Mouse (Mus musculus): Measurements from ENCODE around the gene Fam49a. TPM values are rescaled to one million over a fixed set of nuclear protein-coding genes. Genes with fewer than 3 reads are reported as not detected.

The Fam49a gene
- polyA plus RNA-seq, 1 experiment from 2014 or later: 48.8 TPM

DNA sequence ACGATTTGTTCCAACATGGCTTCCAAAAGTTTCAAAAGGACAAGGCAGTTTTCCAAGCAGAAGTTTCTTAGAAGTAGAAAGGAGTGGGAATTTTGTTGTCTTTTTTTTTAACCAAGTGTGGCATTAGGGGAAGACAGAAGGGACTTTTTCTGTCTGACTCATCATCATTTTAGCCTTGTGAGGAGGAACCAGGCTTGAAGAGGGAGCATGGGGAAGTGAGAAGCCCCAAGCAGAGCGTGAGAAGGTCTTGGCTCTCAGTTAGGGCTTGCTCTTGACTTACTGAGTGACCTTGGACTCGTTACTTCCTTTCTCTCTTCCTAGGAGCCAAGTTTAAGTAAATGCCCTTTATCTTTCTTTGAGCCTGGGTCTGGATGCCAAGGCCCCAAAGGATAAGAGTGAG lies 8.6 kb downstream of the Fam49a start:
- no peaks in the 10 kb centered on the region for H3K9me3 ChIP-seq (replicated peaks)
- WGBS: 68% methylated on average over 3 of the region's 3 CpGs
- no peak for ATAC-seq (ENCODE audit: insufficient number of reproducible peaks, low FRiP score)
- H3K36me3 ChIP-seq: peaks cover 3% of the 10 kb centered on the region; the same call in 1 of the 2 replicates
- no peak overlapping the region for H3K27ac ChIP-seq (ENCODE audit: poor library complexity, severe bottlenecking)
- peaks cover 80% of the 10 kb centered on the region for H3K4me1 ChIP-seq (replicated peaks)
- no peaks in the 10 kb centered on the region for H3K27me3 ChIP-seq (replicated peaks)
- no peak overlapping the region for H3K9ac ChIP-seq
- H3K4me2 ChIP-seq: no peak overlapping the region
- H3K4me3 ChIP-seq: no peak overlapping the region

DNA sequence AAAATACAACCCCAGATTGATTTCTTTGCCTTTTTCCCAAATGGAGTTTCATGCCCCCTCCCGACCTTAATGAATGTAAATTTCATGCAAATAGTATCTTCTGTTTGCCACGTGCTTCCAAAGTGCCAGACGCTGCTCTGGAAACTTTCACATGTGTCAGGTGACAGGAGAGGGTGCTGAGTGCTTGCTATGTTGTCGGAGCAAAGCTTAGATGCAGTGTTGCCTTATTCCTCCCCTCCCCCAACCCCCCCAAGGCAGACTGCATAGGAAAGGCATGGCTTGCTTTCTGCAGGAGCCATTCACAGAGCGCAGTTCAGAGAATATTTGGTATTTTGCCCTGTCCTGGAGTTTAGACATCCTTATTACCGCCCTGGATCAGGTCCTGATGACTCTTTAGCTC lies 12.2 kb downstream of the Fam49a start:
- Histone ChIP-seq H3K27me3 (replicated peaks) (no peaks in the 10 kb centered on the region), H3K4me2 (peak overlapping the region; percentile 47), H3K27ac (ENCODE audit: poor library complexity, severe bottlenecking) (peak overlapping the region; percentile 58; the same call in 1 of the 2 replicates), H3K4me3 (no peak overlapping the region), H3K36me3 (0 out of 2 replicates have a peak, but pooled peaks cover 4% of the 10 kb centered on the region), H3K4me1 (replicated peaks) (peaks cover 79% of the 10 kb centered on the region), H3K9me3 (replicated peaks) (no peaks in the 10 kb centered on the region), H3K9ac (no peak overlapping the region)
- ATAC-seq (ENCODE audit: insufficient number of reproducible peaks, low FRiP score): peak; percentile 66
- WGBS: 6% methylated on average over 6 of the region's 6 CpGs

DNA sequence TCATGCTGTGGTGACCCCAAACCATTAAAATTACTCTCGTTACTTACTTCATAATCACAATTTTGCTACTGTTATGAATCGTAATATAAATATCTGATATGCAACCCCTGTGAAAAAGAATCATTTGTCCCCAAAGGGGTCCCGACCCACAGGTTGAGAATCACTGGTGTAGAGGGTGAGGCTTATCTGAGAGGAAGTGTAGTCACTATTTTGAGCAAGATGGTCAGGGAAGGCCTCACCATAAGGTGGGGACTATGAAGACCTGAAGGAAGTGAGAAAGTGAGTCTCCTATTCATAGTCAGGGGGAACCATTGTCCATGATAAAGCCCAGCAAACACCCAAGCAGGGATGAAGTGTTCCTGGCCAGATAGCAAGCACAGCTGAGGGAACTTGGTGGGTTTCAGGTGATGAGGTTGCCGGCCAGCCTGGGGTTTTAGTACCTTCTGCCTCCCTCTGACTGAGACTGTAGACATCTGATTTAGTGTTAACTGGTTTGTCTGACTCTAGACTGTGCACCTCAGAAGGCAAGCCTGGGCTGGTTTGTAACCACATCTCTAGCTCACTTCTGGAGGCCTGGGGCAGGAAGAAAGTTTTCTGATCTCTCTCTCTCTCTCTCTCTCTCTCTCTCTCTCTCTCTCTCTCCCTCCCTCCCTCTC lies 13.3 kb downstream of the Fam49a start:
- H3K36me3 ChIP-seq: 0 out of 2 replicates have a peak, but pooled peaks cover 4% of the 10 kb centered on the region
- no peak overlapping the region for H3K27ac ChIP-seq (ENCODE audit: poor library complexity, severe bottlenecking)
- H3K4me1 ChIP-seq (replicated peaks): peaks cover 74% of the 10 kb centered on the region
- 62% methylated on average over 4 of the region's 4 CpGs for WGBS
- H3K27me3 ChIP-seq (replicated peaks): no peaks in the 10 kb centered on the region
- ATAC-seq (ENCODE audit: insufficient number of reproducible peaks, low FRiP score): no peak
- H3K9me3 ChIP-seq (replicated peaks): no peaks in the 10 kb centered on the region
- no peak overlapping the region for H3K4me2 ChIP-seq
- no peak overlapping the region for H3K9ac ChIP-seq
- H3K4me3 ChIP-seq: no peak overlapping the region

DNA sequence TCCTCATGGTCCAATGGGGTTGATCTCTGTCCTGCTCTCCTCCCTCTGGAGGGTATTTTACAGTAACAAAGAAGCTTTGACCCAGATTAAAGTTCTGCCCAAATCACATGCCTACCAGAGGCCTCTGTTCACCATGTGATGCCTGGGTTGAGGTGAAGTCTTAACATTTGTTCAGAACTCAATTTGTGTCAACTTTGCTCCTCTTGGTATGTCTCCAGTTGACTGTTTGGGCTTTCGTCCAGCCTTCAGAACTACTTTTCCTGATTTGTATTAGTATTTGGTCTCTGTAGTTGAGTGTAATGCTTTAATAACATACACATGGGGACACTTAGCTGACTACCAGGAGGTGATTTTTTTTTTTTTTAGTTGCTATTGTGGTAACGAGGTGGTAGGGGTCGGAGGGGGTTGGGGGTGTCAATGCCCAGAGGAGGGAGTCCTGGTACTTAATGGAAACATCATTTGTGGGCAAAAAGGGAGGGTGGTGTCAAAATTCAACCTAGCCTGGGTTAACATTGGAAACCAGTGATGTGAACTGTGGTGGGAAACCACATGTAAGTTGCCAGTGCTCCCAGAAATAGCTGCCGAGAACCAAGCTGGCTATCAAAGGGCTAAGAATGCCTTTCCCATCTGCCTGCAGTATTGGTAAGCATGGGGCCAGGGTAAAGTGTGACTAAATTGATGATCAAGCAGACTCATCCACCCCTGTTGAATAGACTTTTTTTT lies 16.0 kb downstream of the Fam49a start:
- H3K27ac ChIP-seq (ENCODE audit: poor library complexity, severe bottlenecking): no peak overlapping the region; the same call in 1 of the 2 replicates
- no peaks in the 10 kb centered on the region for H3K9me3 ChIP-seq (replicated peaks)
- H3K4me2 ChIP-seq: no peak overlapping the region
- H3K9ac ChIP-seq: no peak overlapping the region
- no peaks in the 10 kb centered on the region for H3K27me3 ChIP-seq (replicated peaks)
- H3K36me3 ChIP-seq: 0 out of 2 replicates have a peak, but pooled peaks cover 6% of the 10 kb centered on the region
- 66% methylated on average over 4 of the region's 4 CpGs for WGBS
- H3K4me3 ChIP-seq: no peak overlapping the region
- no peak for ATAC-seq (ENCODE audit: insufficient number of reproducible peaks, low FRiP score)
- H3K4me1 ChIP-seq (replicated peaks): peaks cover 63% of the 10 kb centered on the region

DNA sequence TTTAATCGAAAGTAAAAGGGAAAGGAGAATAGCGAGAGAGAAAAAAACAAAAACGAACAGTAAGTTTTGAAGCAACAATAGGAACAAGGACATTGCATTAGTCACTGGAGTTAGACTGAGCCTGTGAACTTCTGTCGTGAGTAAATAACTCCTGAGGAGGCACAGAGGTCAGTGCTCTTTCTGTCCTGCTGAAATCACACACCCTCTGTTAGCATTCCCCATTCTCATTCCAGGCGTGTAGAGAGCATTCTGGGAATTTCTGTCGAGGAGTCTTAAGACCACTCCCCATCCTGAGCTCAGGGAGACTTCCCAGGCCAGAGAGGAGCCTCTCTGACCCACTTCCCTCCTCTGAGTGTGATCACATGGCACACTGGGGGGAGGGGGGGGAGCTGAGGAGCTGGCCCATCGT lies 16.5 kb downstream of the Fam49a start:
- no peaks in the 10 kb centered on the region for H3K9me3 ChIP-seq (replicated peaks)
- no peak for ATAC-seq (ENCODE audit: insufficient number of reproducible peaks, low FRiP score)
- no peaks in the 10 kb centered on the region for H3K27me3 ChIP-seq (replicated peaks)
- H3K4me1 ChIP-seq (replicated peaks): peaks cover 62% of the 10 kb centered on the region
- H3K4me2 ChIP-seq: no peak overlapping the region
- 0 out of 2 replicates have a peak, but pooled peaks cover 6% of the 10 kb centered on the region for H3K36me3 ChIP-seq
- H3K9ac ChIP-seq: no peak overlapping the region
- H3K27ac ChIP-seq (ENCODE audit: poor library complexity, severe bottlenecking): peak overlapping the region; percentile 2; the same call in 1 of the 2 replicates
- H3K4me3 ChIP-seq: no peak overlapping the region
- 65% methylated on average over 7 of the region's 7 CpGs for WGBS

GRCm38 (mm10) chr12:12283702-12284288 lies 21.9 kb downstream of the Fam49a start:
- peaks cover 56% of the 10 kb centered on the region for H3K4me1 ChIP-seq (replicated peaks)
- 0 out of 2 replicates have a peak, but pooled peaks cover 2% of the 10 kb centered on the region for H3K36me3 ChIP-seq
- no peaks in the 10 kb centered on the region for H3K27me3 ChIP-seq (replicated peaks)
- H3K4me3 ChIP-seq: no peak overlapping the region
- H3K9ac ChIP-seq: no peak overlapping the region
- no peak overlapping the region for H3K27ac ChIP-seq (ENCODE audit: poor library complexity, severe bottlenecking)
- no peak overlapping the region for H3K4me2 ChIP-seq
- no peak for ATAC-seq (ENCODE audit: insufficient number of reproducible peaks, low FRiP score)
- WGBS: 72% methylated on average over 10 of the region's 10 CpGs
- no peaks in the 10 kb centered on the region for H3K9me3 ChIP-seq (replicated peaks)

DNA sequence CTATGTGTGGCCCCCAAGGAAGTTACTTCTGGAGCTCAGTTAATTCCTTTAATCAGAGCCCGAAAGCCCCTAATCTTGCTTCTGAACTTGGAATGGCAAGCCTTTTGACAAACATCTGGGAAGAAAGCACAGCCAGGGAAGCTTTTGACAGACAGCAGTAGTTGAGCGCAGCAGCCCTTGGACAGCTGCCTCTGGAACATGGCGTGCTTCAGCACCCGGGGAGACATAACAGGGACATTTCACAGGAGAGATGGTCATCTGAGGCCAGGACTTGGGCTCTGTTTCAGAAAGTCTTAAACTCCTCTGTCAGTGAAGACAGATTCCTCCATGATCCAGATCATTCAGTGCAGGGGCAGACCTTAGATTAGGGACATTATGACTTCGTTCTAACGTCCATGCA lies 22.6 kb downstream of the Fam49a start:
- H3K27ac ChIP-seq (ENCODE audit: poor library complexity, severe bottlenecking): no peak overlapping the region
- no peak overlapping the region for H3K4me3 ChIP-seq
- WGBS: 48% methylated on average over 6 of the region's 6 CpGs
- no peak overlapping the region for H3K4me2 ChIP-seq
- H3K27me3 ChIP-seq (replicated peaks): no peaks in the 10 kb centered on the region
- H3K9ac ChIP-seq: no peak overlapping the region
- ATAC-seq (ENCODE audit: insufficient number of reproducible peaks, low FRiP score): no peak
- 0 out of 2 replicates have a peak, but pooled peaks cover 2% of the 10 kb centered on the region for H3K36me3 ChIP-seq
- no peaks in the 10 kb centered on the region for H3K9me3 ChIP-seq (replicated peaks)
- H3K4me1 ChIP-seq (replicated peaks): peaks cover 59% of the 10 kb centered on the region

- H3K9me3 ChIP-seq (replicated peaks): no peaks in the 10 kb centered on the region
- H3K4me1 ChIP-seq (replicated peaks): peaks cover 61% of the 10 kb centered on the region
- H3K36me3 ChIP-seq: no peaks in the 10 kb centered on the region
- ATAC-seq (ENCODE audit: insufficient number of reproducible peaks, low FRiP score): no peak
- 20% methylated on average over 9 of the region's 9 CpGs for WGBS
- H3K4me3 ChIP-seq: peak overlapping the region; percentile 14; the same call in 1 of the 2 replicates
- peak overlapping the region; percentile 63 for H3K27ac ChIP-seq (ENCODE audit: poor library complexity, severe bottlenecking)
- H3K9ac ChIP-seq: peak overlapping the region; percentile 58
- peak overlapping the region; percentile 55 for H3K4me2 ChIP-seq
- H3K27me3 ChIP-seq (replicated peaks): no peaks in the 10 kb centered on the region
These were observed 25.3 kb downstream of the Fam49a start for GRCm38 (mm10) chr12:12287131-12287786.

GRCm38 (mm10) chr12:12287787-12288132 lies 25.8 kb downstream of the Fam49a start:
- Histone ChIP-seq H3K4me1 (replicated peaks) (peaks cover 65% of the 10 kb centered on the region), H3K4me3 (no peak overlapping the region), H3K4me2 (peak overlapping the region; percentile 55), H3K9ac (peak overlapping the region; percentile 58; the same call in 1 of the 2 replicates), H3K27me3 (replicated peaks) (no peaks in the 10 kb centered on the region), H3K36me3 (no peaks in the 10 kb centered on the region), H3K9me3 (replicated peaks) (no peaks in the 10 kb centered on the region), H3K27ac (ENCODE audit: poor library complexity, severe bottlenecking) (no peak overlapping the region; the same call in 1 of the 2 replicates)
- 59% methylated on average over 6 of the region's 6 CpGs for WGBS
- no peak for ATAC-seq (ENCODE audit: insufficient number of reproducible peaks, low FRiP score)

GRCm38 (mm10) chr12:12288586-12288985 lies 26.6 kb downstream of the Fam49a start:
- Histone ChIP-seq H3K4me1 (replicated peaks) (peaks cover 64% of the 10 kb centered on the region), H3K27ac (ENCODE audit: poor library complexity, severe bottlenecking) (no peak overlapping the region), H3K9me3 (replicated peaks) (no peaks in the 10 kb centered on the region), H3K4me2 (no peak overlapping the region), H3K27me3 (replicated peaks) (no peaks in the 10 kb centered on the region), H3K36me3 (no peaks in the 10 kb centered on the region), H3K9ac (no peak overlapping the region), H3K4me3 (no peak overlapping the region)
- 92% methylated on average over 1 of the region's 1 CpGs for WGBS
- ATAC-seq (ENCODE audit: insufficient number of reproducible peaks, low FRiP score): no peak

DNA sequence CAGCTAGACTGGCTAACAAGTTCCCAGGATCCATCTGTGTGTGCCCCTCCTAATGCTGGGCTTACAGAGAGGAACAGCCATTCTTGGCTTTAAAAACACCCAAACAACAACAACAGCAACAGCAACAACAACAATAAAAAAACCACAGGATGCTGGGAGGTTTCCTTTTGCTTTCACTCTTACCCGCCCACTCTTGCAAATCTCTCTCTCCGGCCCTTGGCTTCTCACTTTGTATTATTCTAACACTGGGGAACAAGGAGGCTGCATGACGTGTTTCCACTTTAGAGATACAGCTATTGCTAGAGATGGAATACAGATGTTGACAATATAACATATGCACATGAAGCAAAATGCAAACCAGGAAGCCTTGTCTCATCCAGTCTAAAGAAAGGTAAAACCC lies 27.7 kb downstream of the Fam49a start:
- no peak for ATAC-seq (ENCODE audit: insufficient number of reproducible peaks, low FRiP score)
- Histone ChIP-seq H3K27me3 (replicated peaks) (no peaks in the 10 kb centered on the region), H3K4me3 (no peak overlapping the region), H3K4me2 (no peak overlapping the region), H3K9ac (no peak overlapping the region), H3K36me3 (no peaks in the 10 kb centered on the region), H3K4me1 (replicated peaks) (peaks cover 55% of the 10 kb centered on the region), H3K27ac (ENCODE audit: poor library complexity, severe bottlenecking) (no peak overlapping the region), H3K9me3 (replicated peaks) (no peaks in the 10 kb centered on the region)
- 72% methylated on average over 3 of the region's 3 CpGs for WGBS

Data from heart, embryonic 12.5 days (tissue).